Mouse (Mus musculus): ENCODE measurements around the gene Tuft1. TPM values are rescaled to one million over a fixed set of nuclear protein-coding genes. Genes with fewer than 3 reads are reported as not detected.

Tuft1 gene
- total RNA-seq, 2 experiments from 2014 or later, result 5.4 to 12.6 TPM

Other genes starting within 250 kb of the Tuft1 start
- 10.1 TPM in 1 of 2 replicates, not detected in the other for gene Tdrkh, start 245.6 kb downstream of the Tuft1 start, total RNA-seq (2015; ENCODE audit: low replicate concordance)
- gene Tdrkh, start 245.6 kb downstream of the Tuft1 start, total RNA-seq (2017; ENCODE audit: low replicate concordance), result 0.51 TPM in 1 of 2 replicates, not detected in the other
- 15.5 and 19.5 TPM in 2 replicates for gene Mrpl9, start 215.6 kb downstream of the Tuft1 start, total RNA-seq (2015; ENCODE audit: low replicate concordance)
- 17.7 and 27.5 TPM in 2 replicates for gene Mrpl9, start 215.6 kb downstream of the Tuft1 start, total RNA-seq (2017; ENCODE audit: low replicate concordance)
- gene Oaz3, start 215.0 kb downstream of the Tuft1 start, total RNA-seq (2015; ENCODE audit: low replicate concordance), result 0.84 TPM in 1 of 2 replicates, not detected in the other
- not detected in 2 replicates for gene Oaz3, start 215.0 kb downstream of the Tuft1 start, total RNA-seq (2017; ENCODE audit: low replicate concordance)
- gene Celf3, start 180.6 kb downstream of the Tuft1 start, total RNA-seq (2015; ENCODE audit: low replicate concordance), result not detected in 2 replicates
- gene Celf3, start 180.6 kb downstream of the Tuft1 start, total RNA-seq (2017; ENCODE audit: low replicate concordance), result not detected in 2 replicates
- gene Riiad1, start 178.5 kb downstream of the Tuft1 start, total RNA-seq (2015; ENCODE audit: low replicate concordance), result not detected in 2 replicates
- gene Riiad1, start 178.5 kb downstream of the Tuft1 start, total RNA-seq (2017; ENCODE audit: low replicate concordance), result not detected in 2 replicates
- gene Snx27, start 76.2 kb downstream of the Tuft1 start, total RNA-seq (2015; ENCODE audit: low replicate concordance), result 14.8 and 27.2 TPM in 2 replicates
- 10.0 and 11.8 TPM in 2 replicates for gene Snx27, start 76.2 kb downstream of the Tuft1 start, total RNA-seq (2017; ENCODE audit: low replicate concordance)
- gene Gm10972, start 15.8 kb downstream of the Tuft1 start, total RNA-seq (2015; ENCODE audit: low replicate concordance), result not detected in 2 replicates
- not detected in 2 replicates for gene Gm10972, start 15.8 kb downstream of the Tuft1 start, total RNA-seq (2017; ENCODE audit: low replicate concordance)
- gene Selenbp2, start 34.7 kb upstream of the Tuft1 start, total RNA-seq (2015; ENCODE audit: low replicate concordance), result not detected in 2 replicates
- gene Selenbp2, start 34.7 kb upstream of the Tuft1 start, total RNA-seq (2017; ENCODE audit: low replicate concordance), result not detected in 2 replicates
- not detected in 2 replicates for gene Cgn, start 127.6 kb upstream of the Tuft1 start, total RNA-seq (2015; ENCODE audit: low replicate concordance)
- gene Cgn, start 127.6 kb upstream of the Tuft1 start, total RNA-seq (2017; ENCODE audit: low replicate concordance), result not detected in 2 replicates
- 24.1 and 54.5 TPM in 2 replicates for gene Pogz, start 178.7 kb upstream of the Tuft1 start, total RNA-seq (2015; ENCODE audit: low replicate concordance)
- gene Pogz, start 178.7 kb upstream of the Tuft1 start, total RNA-seq (2017; ENCODE audit: low replicate concordance), result 9.2 and 11.6 TPM in 2 replicates
- gene Psmb4, start 228.1 kb upstream of the Tuft1 start, total RNA-seq (2015; ENCODE audit: low replicate concordance), result 171 and 185 TPM in 2 replicates
- 25.2 and 96.7 TPM in 2 replicates for gene Psmb4, start 228.1 kb upstream of the Tuft1 start, total RNA-seq (2017; ENCODE audit: low replicate concordance)

Data from erythroid progenitor cell, adult 5-6 weeks (primary cell).